Comparison of ENCODE assay signal across 16 mouse cellular contexts in genomic region chr13:36416546-36416945, GRCm38 (mm10).
"Had no signal": no experiment of that assay in that cellular context is flagged by ENCODE, and none has a peak within 500 bp of the region (broad histone marks: within the 10 kb centered on the region; RNA-seq: fewer than 3 reads in every experiment).

No protein-coding gene starts in this region.

- DNase-seq: gastrocnemius, adult 2 months; gastrocnemius, postnatal 10 days; gastrocnemius, postnatal 25 days; heart, postnatal 36 days; kidney, adult 18-20 months; kidney, adult 8-10 months; kidney, postnatal 10 days; kidney, postnatal 25 days; kidney, postnatal 4 days; layer of hippocampus, postnatal 36 days; left cerebral cortex, postnatal 4 days had no signal

- ATAC-seq: hindbrain, embryonic 16.5 days; inflammation-experienced regulatory T-cells, adult 6 months; intestine, embryonic 15.5 days; intestine, postnatal 0 days; liver, embryonic 12.5 days had no signal
